Mouse (Mus musculus) layer of hippocampus, postnatal 25 days (tissue): Measurements from ENCODE around the gene Ilf2. TPM values are rescaled to one million over a fixed set of nuclear protein-coding genes. Genes with fewer than 3 reads are reported as not detected.

Source experiments
- DNase-seq, 2 experiments: peaks; one replicate each; pipeline ENCODE4 v3.0.0; 2022; ENCODE audit warnings: mixed read lengths in 2 of 2, low spot score in 1 of 2; ENCODE audit errors: extremely low spot score in 1 of 2
- total RNA-seq, 2 experiments: library from RNA; stranded (reverse); gene quantifications; 2 replicates each; pipeline ENCODE4 v1.2.3; 2021

Ilf2 gene
- total RNA-seq, 2 experiments from 2014 or later, result 81.2 to 87.4 TPM

DNA sequence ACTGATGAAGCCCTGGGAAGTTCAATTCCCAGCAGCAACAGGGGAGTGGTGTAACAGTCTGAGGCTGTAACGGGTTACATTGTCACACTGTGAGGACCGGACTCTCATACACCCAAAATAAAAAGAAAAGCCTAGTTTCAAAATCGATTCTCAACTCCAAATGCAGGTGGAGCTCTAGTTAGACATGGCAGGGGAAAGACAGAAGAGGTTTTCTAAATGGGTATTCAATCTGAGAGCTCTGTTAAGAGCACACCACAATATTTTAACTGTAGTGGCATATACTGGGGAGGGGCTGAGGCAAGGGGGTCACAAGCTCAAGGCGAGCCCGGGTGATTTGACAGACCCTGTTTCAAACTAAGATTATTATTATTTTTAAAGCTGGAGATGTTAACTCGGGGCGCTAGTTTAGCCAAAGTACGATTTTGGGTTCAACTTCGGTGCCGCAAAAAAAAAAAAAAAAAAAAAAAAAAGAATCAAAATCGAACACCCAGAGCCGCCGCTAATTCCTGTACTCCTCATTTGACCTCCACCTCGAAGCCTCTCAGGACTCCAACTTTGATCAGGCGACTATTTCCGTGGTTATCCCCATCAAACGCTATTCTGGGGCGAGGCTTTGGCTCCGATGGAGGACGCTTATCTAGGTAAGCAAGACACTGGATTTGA lies 32.5 kb downstream of the Ilf2 start:
- DNase-seq, result no peak

DNA sequence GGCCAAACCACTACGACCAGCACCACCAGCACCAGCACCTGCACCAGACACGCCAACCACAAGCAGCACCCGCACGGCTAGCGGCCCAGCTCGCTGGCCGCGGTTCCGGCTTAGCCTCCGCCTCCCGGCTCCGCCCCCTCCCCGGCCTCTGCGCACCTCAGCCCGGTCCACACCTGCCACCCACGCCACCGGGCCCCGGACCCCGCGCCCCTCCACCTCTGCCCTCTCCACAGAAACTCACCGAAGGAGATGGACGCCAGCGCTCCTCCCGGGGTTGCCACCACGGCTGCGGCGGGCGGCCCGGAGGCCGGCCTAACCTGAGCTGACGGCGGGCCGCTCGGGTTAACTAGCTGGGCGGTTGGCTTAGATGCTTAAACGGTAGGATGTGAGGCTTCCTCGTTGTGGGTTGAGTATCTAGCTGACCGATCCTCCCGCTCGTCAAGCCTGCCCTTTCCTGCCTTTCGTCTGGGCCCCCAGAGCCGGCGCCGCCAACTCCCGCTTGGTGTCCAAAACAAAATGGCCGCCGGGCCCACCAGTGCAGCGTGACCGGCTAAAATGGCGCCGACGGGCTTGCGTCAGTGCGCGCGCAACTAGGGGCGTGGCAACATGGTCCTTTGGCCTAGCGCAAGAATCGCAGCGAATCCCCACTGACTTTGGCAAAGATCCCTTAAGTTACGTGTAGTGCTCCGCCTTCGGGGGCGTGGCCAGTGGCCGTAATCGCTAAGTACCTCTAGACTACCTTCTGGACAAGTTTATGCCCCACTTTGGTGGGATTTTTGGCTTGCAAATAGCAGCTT lies 33.2 kb downstream of the Ilf2 start, which contains the start of gene Chtop:
Gene Chtop (minus strand): TSS at position 549 of the 797 bp plus-strand sequence.
- peak; percentile 96 to 98 for DNase-seq

DNA sequence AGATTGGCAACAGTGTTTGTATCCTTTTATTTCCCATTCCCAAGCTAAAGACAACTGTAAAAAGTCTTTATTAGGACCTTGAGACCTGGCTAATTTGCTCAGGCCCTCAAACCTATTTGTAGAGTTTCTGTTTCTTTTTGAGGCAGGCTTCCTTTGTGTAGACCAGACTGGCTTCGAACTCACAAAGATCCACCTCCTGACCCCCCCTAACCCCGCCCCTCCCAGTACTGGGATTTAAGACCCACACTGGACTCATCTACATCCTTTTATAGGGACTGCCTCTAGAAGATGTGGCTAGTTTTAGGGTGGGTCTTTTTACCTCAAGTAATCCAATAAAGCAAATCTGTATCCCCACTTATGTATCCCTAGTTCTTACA lies 33.8 kb downstream of the Ilf2 start:
- no peak for DNase-seq

DNA sequence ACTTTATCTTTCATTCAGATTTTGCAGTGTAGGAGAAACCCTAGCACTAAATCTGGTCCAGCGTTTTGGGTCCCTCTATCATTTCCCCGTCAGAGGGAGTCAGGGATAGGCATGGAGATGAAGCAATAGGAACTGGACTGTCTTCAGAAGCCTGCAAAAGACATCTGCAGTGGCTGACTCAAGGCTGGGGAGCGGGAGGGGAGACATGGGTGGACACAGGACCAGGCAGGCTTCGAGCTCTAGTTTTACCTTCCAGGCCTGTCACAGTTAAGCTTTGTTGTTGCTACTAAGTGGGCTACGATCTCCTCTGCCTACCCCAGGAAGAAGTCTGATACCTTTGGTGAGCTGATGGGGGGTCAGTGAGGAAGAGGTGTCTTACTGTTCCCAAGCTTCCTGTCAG lies 36.4 kb downstream of the Ilf2 start:
- no peak for DNase-seq

DNA sequence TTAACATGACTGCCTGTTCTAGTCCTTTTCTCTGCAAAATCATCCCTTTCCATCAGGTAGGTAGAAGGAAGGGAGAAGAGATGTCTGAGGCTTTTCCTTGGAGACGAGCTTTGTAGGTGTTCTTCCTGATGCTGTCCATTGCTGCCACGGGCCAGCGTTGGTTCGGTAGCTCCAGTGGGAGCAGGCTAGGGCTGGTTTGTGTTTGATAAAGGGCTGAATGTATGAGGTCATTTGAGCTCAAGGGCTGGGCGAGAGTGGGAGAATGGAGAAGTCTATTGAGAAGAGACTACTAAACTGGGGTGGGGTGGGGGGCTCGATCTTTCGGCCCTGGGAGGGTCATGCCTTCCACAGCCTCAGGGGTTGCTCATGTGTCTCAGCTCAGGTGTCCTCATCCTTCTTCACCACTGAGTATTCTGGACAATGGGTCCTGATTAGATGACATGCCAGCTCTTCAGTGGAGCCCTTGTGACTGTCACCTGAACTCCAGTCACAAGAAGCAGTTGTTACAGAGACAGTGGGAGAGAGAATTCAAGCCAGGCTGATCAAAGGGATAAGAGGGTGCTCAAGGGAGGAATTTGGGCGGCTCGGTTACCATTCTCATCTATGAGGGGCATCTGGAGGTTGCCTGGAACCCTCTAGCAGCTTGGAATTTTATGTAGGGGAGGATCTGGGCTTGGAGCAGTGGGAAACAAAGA lies 37.2 kb downstream of the Ilf2 start:
- DNase-seq, result no peak

DNA sequence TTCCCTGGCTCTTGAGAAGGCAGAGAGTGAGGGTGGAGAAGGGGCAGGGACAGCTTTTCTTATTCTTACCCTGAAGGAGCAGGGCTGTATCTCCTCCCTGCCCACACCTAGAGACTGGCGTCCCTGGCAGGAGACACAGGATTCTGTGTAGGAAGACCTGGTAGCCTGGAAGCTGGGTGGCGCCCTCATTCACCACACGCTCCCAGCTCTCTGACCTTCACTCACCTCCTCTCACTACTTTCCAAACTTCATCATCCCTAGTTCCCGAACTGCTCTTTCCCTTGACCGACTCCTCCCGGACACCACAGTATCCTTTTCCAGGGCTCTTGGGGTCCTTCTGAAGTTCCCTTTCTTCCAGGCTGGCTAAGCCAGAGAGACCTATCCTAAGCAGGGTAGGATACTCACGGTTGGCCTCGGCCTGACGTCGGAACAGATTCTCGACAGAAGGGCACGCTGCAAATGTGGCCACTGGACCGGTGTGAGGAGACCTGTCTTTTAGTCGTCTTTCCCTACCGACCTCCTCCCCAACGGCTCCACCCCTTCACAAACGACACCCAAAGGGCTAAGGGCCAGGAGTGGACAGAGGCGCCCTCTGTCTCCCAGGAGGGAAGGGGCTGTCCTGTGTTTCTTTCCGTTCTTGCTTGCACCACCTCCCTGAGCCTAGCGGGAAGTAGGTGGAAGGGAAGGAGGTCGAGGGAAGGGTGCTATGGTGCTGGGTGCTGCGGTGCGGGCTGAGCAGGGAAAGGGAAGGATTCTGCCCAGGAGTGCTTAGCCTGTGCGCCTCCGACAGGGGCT lies 38.1 kb downstream of the Ilf2 start, which contains the start of the genes S100a1 and S100a13:
Gene S100a1 (minus strand): TSS at position 597 of the 795 bp plus-strand sequence.
Gene S100a13 (plus strand): TSS at position 640 of the 795 bp plus-strand sequence.
- no peak for DNase-seq

DNA sequence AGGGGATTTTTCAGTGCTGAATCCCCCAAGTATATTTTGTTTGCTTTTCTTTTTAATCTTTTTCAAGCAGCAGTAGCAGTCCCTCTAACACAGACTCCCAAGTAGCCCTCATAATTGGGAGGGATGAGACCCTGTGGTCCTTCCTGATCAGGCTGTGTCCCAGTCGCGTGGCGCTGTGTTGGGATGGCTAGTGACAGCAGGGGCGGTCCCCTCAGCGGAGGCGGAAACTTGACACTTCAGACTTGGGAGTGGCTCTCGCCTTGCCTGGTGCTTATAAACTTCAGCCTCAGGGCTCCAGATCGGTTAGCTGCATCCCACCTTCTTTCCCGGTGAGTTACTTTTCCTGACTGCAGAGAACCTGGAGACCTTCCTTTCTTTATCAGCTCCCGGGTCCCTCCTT lies 38.8 kb downstream of the Ilf2 start:
- DNase-seq, result no peak

DNA sequence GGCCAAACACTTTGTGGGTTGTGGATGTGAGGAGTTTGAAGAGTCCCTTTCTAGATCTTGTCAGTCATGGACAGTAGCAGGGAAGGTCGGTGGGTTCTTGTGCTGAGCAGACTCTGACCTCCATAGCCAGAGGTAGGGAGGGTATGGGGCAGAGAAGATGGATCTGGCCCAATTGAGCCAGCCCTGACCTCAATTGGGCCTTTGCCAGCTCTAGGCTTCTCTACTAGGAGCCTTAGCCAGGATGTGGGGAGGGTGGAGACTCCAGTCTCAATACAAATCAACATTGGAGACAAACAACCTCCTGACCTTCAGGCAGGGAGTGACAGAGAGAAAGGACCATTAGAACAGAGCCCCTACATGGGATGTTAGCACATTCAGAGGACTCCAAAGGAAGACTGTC lies 39.3 kb downstream of the Ilf2 start:
- DNase-seq, result no peak

DNA sequence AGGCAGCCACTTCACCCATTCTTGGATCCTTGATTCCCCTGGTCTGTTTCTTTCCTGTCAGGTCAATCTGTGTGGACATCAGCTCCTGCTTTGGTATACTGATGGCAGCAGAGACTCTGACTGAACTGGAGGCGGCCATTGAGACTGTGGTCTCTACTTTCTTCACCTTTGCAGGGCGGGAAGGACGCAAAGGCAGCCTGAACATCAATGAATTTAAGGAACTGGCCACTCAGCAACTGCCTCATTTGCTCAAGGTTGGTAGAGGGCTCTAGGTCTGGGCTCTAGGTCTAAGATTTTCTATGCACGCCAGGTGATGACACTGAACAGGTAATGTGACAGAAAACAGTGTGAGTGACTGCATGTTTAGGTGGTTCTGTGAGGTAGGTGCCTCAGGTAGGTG lies 39.9 kb downstream of the Ilf2 start:
- DNase-seq, result no peak

DNA sequence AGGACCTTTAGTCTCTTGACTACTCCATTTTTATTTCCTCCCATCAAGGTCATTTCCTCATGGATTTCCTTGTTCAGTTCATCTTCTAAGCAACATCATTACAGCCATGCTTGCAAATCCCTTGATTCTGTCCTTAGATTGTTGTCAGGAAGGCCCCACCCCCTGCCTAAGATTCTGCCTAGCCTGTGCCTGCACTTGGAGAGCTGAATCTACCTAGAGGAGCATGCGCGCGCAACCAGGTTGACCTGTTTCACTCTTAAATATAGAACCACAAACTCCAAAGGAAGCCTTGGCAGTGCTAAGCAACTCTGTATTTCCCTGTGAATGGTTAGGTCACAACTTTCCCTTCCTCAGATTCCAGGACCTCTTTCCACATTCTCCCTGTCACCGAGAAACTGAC lies 41.8 kb downstream of the Ilf2 start:
- DNase-seq, result no peak

DNA sequence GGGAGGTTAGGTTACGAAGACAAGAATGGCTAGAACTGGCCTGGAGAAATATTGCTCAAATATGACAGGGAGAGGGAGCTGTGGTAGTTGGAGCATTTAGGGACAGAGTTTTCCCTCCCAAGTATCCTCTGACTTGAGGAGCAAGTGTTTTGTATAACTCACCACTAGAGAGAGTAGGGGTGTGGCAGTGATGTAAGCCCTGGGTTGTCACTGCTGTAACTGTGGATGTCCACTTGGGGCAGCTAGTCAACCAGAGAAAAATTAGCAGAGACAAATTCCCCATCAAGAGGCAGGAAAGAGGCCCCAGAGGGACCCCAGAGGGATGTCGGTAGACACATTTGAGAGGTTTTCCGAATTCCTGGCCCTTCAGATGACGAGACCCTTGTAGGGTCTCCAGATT lies 49.5 kb downstream of the Ilf2 start:
- DNase-seq, result no peak

DNA sequence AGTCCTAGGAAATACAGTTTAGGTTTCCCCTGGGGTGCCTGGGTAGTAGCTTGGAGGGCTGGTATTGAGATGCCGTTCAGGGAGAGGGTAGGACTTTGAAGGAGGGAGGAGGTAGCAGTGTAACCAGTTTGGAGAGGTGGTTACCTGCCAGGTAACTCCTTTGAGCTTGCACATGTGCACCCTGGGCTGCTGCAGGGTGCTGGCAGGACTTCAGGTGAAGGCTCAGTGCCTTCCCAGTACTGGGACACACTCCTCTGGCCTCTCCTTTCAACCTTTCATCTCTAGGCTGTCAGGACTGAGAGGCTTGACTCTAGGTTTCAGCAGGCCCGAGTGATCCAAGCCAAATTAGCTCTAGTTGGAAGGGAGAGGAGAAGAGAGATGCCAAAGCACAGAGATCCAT lies 50.1 kb downstream of the Ilf2 start:
- DNase-seq, result no peak

DNA sequence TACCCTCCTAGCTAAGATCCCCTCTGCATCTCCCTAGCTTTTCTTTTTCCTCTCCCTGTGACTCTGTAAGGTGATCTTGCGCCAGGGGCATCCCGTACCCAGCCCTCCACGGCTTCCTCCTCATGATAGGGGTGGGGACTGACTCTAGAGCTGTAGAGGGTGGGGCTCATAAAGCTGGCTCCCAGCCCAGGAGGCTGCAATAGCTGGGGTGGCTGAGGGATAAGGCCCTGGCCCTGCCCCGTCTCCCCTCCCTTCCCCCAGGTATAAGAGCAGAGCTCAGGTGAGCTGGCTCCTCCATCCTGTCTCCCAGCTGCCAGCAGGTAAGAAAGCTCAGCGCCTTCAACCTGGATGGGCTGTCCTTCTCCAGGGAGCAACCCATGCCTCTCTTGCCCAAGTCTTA lies 50.7 kb downstream of the Ilf2 start, which contains the start of gene S100a14:
Gene S100a14 (plus strand): TSS at position 277 of the 400 bp plus-strand sequence.
- DNase-seq, result no peak

DNA sequence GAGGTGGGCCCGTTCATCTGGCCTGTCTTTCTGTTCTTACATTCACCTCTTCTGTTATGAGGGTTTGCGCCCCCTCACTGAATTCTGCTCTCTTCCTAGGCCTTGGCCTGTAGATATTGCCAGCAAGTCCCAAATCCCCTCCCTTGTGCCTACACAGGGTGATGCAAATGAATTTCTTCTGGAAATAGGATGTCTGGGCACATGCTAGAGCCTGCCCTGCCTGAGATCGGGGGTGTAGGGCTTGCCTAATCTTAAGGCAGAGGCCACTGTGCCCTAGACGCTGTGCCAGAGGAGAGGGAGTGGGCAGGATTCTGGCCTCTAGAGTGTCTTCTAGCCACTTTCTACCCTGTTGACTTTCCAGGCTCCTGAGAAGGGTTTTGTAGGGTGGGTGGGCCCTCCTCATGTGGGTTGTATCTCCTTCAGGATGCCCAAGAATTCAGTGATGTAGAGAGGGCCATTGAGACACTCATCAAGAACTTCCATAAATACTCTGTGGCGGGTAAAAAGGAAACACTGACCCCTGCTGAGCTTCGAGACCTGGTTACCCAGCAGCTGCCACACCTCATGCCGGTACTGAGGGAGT lies 51.5 kb downstream of the Ilf2 start:
- DNase-seq, result no peak

DNA sequence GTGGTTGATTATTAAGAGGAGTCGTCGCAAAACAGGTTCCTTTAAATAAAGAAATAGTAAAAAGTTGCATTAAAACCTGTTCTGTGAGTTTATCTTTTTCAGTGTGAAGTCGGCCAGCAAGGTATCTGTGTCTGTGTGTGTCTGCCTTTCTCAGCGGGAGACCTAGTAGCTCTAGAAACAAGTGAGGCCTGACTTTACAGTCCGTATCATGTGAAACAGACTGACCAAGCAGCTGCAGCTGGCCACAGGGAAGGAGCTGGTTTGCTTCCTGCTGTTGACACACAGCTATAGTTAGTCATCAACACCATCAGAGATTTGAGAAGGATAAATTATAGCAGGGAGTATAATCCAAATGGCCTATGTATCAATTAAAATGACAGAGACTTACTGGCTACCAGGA lies 55.8 kb downstream of the Ilf2 start:
- DNase-seq, result no peak

DNA sequence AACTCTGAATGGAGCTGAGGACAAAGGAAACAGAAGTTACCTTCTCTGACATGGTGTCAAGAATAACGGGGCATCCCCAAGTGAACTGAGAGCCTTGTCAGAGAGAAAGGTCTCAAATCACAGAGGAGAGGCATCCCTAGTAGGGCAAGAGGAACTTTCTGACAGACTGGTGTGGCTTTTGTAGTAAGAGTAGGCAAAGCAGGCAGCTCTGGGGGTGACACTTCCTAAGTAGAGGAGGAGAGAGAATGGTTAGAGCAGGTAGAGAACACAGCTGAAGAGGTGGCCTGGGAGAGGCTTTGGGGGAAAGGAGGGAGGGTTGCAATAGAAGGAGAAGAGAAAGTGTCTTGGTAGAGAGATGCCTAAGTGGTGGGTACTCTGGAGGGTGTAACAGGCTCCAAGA lies 59.5 kb downstream of the Ilf2 start:
- DNase-seq, result no peak

DNA sequence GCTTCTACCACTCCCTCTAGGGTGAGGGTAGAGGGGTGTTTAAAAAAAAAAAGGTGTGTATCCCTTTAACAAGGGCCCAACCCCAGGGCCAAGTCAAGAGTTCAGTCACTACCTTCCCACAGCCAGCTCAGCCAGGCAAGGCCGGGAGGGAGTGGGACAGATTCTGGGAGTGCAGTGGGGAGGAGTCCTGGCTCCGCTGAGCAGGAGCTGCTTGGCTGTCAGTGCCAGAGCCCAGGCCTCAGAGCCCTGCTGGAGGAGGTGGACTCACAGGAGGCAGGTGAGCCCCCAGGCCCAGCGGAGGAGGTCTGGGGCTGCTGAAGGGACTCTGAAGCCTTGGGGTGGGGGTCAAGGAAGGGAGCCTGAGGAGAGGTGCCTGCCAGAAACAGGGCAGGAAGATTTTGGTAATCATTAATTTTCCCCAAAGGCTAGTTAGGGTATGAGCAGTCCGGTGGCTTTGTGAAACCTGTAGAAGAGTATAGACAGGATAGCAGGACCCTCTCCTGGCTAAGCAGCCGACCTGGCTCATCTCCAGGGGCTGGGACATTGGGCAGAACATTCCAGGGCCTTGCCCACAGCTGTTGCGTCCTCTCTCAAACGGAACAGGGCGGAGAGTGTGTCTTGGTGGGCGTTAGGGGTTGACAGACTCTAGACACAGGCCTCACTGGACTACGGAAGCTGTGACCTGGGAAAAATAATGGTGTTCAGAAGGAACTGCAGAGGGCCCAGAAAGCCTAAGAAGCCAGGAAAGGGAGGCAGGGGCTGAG lies 61.4 kb downstream of the Ilf2 start, which contains the start of gene S100a16:
Gene S100a16 (plus strand): TSS at position 114 of the 764 bp plus-strand sequence.
- peak in 1 of 2 experiments; percentile 37 for DNase-seq

DNA sequence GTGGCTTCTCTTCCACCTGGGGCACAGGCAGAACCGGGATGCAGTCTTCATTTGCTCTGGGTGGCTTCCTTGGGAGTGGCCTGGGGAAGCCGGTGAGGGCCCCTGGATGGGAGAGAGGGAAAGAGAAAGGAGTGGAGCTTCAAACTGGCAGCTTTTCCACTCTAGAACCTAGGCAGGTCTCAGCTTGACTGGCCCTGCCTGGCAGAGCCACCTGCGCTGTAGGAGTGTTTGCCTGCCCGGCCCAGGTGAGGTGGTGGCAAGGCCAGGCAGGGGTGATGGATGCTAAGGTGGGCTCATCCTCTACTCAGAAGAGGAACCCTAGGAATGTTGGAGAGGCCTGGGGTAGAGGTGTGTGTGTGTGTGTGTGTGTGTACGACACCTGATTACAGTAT lies 62.0 kb downstream of the Ilf2 start:
- DNase-seq, result no peak
